Mouse (Mus musculus): ENCODE results near the gene Kdm5a.

Kdm5a gene

GRCm38 (mm10) chr6:120471991-120472441 is 108.1 kb downstream of the Kdm5a start:
- DNase-seq (ENCODE audit: low read depth, low spot score): no peak

- no peak for DNase-seq (ENCODE audit: low read depth, low spot score)
Measured at GRCm38 (mm10) chr6:120472455-120473140, 108.7 kb downstream of the Kdm5a start.

GRCm38 (mm10) chr6:120473427-120473826 is 109.5 kb downstream of the Kdm5a start:
- DNase-seq (ENCODE audit: low read depth, low spot score): no peak

- no peak for DNase-seq (ENCODE audit: low read depth, low spot score)
Measured at GRCm38 (mm10) chr6:120475288-120475687, 111.4 kb downstream of the Kdm5a start.

- DNase-seq (ENCODE audit: low read depth, low spot score): no peak
Measured at GRCm38 (mm10) chr6:120479302-120479701, 115.4 kb downstream of the Kdm5a start.

- DNase-seq (ENCODE audit: low read depth, low spot score): no peak
Measured at GRCm38 (mm10) chr6:120480361-120480760, 116.4 kb downstream of the Kdm5a start.

- no peak for DNase-seq (ENCODE audit: low read depth, low spot score)
Measured at GRCm38 (mm10) chr6:120481538-120481937, 117.6 kb downstream of the Kdm5a start.

GRCm38 (mm10) chr6:120482021-120482420 is 118.1 kb downstream of the Kdm5a start:
- no peak for DNase-seq (ENCODE audit: low read depth, low spot score)

GRCm38 (mm10) chr6:120482756-120483155 is 118.8 kb downstream of the Kdm5a start:
- no peak for DNase-seq (ENCODE audit: low read depth, low spot score)

- no peak for DNase-seq (ENCODE audit: low read depth, low spot score)
Measured at GRCm38 (mm10) chr6:120483211-120483626, 119.3 kb downstream of the Kdm5a start.

GRCm38 (mm10) chr6:120485038-120485437 is 121.1 kb downstream of the Kdm5a start:
- no peak for DNase-seq (ENCODE audit: low read depth, low spot score)

GRCm38 (mm10) chr6:120486051-120486510 is 122.2 kb downstream of the Kdm5a start:
- no peak for DNase-seq (ENCODE audit: low read depth, low spot score)

GRCm38 (mm10) chr6:120488647-120489046 is 124.7 kb downstream of the Kdm5a start:
- no peak for DNase-seq (ENCODE audit: low read depth, low spot score)

- DNase-seq (ENCODE audit: low read depth, low spot score): no peak
Measured at GRCm38 (mm10) chr6:120489461-120489860, 125.5 kb downstream of the Kdm5a start.

GRCm38 (mm10) chr6:120491064-120491463 is 127.1 kb downstream of the Kdm5a start:
- DNase-seq (ENCODE audit: low read depth, low spot score): no peak

GRCm38 (mm10) chr6:120491862-120492498 is 128.1 kb downstream of the Kdm5a start:
- no peak for DNase-seq (ENCODE audit: low read depth, low spot score)

- no peak for DNase-seq (ENCODE audit: low read depth, low spot score)
Measured at GRCm38 (mm10) chr6:120492499-120493373, 128.8 kb downstream of the Kdm5a start.

- no peak for DNase-seq (ENCODE audit: low read depth, low spot score)
Measured at GRCm38 (mm10) chr6:120493374-120494181, 129.7 kb downstream of the Kdm5a start, which contains the start of gene Tmem121b. Gene Tmem121b (minus strand): TSS chr6:120493807.

Data from WW6 (cell line).